Mouse (Mus musculus) forebrain, embryonic 15.5 days (tissue): ENCODE results near the gene 2310011J03Rik. TPM values are rescaled to one million over a fixed set of nuclear protein-coding genes. Genes with fewer than 3 reads are reported as not detected.
A peak's percentile ranks its signal among the peaks of the same experiment; 100 is the strongest.
"Not testable (repeated sequence)": the region's sequence is repeated elsewhere in the genome, so short reads cannot be mapped to it uniquely, and the experiment has no call there.

Experiments used
- ATAC-seq: fragments of 200-750 bp; cut with Nextera tagmentation; replicated peaks from 2 replicates; pipeline ENCODE4 v1.8.0; 2017; ENCODE audit warnings: mild to moderate bottlenecking, moderate TSS enrichment, moderate library complexity
- H3K27ac ChIP-seq: fragments of 300-500 bp; sonication (generic); replicated peaks from 2 replicates; pipeline ENCODE4 v1.5.1; 2015; ENCODE audit warnings: mild to moderate bottlenecking, inconsistent platforms
- H3K27me3 ChIP-seq: fragments of 300-500 bp; sonication (generic); 2 replicates; pipeline ENCODE4 v1.6.1; 2015; ENCODE audit warnings: inconsistent platforms
- H3K36me3 ChIP-seq: fragments of 300-500 bp; sonication (generic); 2 replicates; pipeline ENCODE4 v1.6.1; 2015; ENCODE audit warnings: mild to moderate bottlenecking, inconsistent platforms
- H3K4me1 ChIP-seq: fragments of 300-500 bp; sonication (generic); 2 replicates; pipeline ENCODE4 v1.6.1; 2015; ENCODE audit warnings: inconsistent platforms
- H3K4me2 ChIP-seq: fragments of 300-500 bp; sonication (generic); replicated peaks from 2 replicates; pipeline ENCODE4 v1.6.1; 2015; ENCODE audit warnings: mild to moderate bottlenecking, inconsistent platforms
- H3K4me3 ChIP-seq: fragments of 300-500 bp; sonication (generic); 2 replicates; pipeline ENCODE4 v1.5.1; 2015; ENCODE audit warnings: mild to moderate bottlenecking, inconsistent platforms
- H3K9ac ChIP-seq: fragments of 300-500 bp; sonication (generic); replicated peaks from 2 replicates; pipeline ENCODE4 v1.6.1; 2015; ENCODE audit warnings: mild to moderate bottlenecking, inconsistent platforms
- H3K9me3 ChIP-seq: fragments of 300-500 bp; sonication (generic); 2 replicates; pipeline ENCODE4 v1.6.1; 2016; ENCODE audit warnings: inconsistent platforms
- WGBS: fragments of 180-500 bp; shearing (Covaris S2); methylation state at CpG from one replicate; pipeline ENCODE4 v1.1.7; 2015; ENCODE audit warnings: mixed read lengths; 5-methylcytosine and 5-hydroxymethylcytosine counted together
- polyA plus RNA-seq: library from polyadenylated mRNA; unstranded; fragments of >200 nt; fragmentation: Nextera tagmentation; extraction: Ambion mirVana; gene quantifications from 2 replicates; pipeline ENCODE4 v1.2.1, GENCODE M21; 2015

The 2310011J03Rik gene
- polyA plus RNA-seq, 1 experiment from 2014 or later: 36.9 TPM

DNA sequence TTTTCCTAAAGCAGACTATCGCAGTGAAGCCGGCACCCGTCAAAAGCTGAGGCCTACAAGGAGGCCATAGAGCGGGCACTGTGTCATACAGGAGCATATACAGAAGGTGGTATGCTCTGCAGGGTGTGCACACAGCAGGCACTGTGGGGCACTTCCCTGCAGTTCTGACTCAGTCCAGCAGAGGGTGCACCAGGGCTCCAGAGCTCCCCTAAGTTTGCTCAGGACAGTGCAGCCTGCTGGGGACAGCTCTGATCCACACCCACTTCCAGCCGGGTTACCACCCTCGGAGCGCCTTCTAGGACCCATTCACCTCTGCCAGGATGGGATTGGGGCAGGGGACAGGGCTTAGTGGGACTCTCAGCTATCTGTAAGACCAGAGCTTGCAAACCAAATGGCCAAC, 30.0 kb upstream of the 2310011J03Rik start:
- peak; percentile 84 for ATAC-seq
- Histone ChIP-seq H3K4me3 (no peak overlapping the region), H3K9me3 (no peaks in the 10 kb centered on the region), H3K27ac (no peak overlapping the region), H3K36me3 (no peaks in the 10 kb centered on the region), H3K4me2 (no peak overlapping the region), H3K27me3 (peaks cover 81% of the 10 kb centered on the region), H3K9ac (no peak overlapping the region), H3K4me1 (peaks cover 13% of the 10 kb centered on the region; the same call in 1 of the 2 replicates)
- WGBS: 6% methylated on average over 7 of the region's 7 CpGs

DNA sequence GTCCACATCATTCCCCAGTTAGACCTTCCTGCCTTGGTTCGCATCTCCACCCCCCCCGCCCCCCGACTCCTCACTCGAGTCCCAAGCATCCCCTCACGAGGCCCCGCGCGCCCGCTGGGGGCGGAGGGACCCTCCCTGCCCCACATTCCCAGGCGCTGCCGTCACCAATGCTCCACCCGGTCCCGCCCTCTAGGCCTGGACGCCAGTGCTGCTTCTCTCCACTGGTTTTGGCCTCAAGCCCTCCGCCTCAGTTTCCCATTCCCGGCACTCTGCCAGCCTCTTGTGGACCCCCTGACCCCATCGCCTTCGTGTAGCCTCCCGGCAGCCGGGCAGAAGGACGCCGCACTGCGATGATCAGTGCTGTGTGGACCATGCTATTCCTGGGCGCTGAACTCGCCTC, 28.6 kb upstream of the 2310011J03Rik start:
- no peak overlapping the region for H3K9ac ChIP-seq
- no peaks in the 10 kb centered on the region for H3K36me3 ChIP-seq
- H3K27ac ChIP-seq: no peak overlapping the region
- no peaks in the 10 kb centered on the region for H3K9me3 ChIP-seq
- WGBS: 16% methylated on average over 26 of the region's 26 CpGs
- H3K4me2 ChIP-seq: no peak overlapping the region
- peaks cover 13% of the 10 kb centered on the region; the same call in 1 of the 2 replicates for H3K4me1 ChIP-seq
- ATAC-seq: no peak
- H3K4me3 ChIP-seq: no peak overlapping the region
- H3K27me3 ChIP-seq: peaks cover 86% of the 10 kb centered on the region

DNA sequence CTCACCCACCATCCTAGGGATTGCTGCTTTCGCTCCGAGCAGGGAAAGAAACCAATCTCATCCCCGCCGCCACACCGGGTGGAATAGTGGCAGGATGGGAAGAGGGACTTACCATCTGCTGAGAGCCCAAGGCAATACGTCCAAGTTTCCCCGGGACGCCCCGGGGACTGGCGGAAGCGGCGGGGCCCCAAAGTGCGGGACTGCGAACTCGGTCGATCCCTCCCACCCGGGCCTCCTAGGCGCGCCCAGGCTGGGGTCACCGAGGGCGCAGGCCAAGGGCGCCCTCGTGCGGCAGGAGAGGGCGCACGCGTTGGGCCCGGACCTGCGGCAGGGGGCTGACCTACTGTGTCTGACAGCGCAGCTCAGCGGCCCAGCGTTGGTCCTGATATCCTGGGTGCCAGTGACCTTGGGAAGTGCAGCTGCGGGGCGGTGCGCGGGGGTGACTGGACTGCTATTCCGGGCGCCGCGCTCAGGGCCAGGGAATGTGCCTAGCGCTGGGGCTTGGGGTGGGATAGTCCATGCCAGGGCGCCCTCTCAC, 28.0 kb upstream of the 2310011J03Rik start, which contains the start of gene Adamtsl5:
Adamtsl5 (minus strand) TSS at position 169 of the 538 bp plus-strand sequence.
- Histone ChIP-seq H3K9ac (no peak within 1 kb of the TSS), H3K9me3 (no peaks in the 10 kb centered on the region), H3K36me3 (no peaks in the 10 kb centered on the region), H3K4me1 (peaks cover 18% of the 10 kb centered on the region), H3K27ac (no peak within 1 kb of the TSS), H3K4me3 (peak within 1 kb of the TSS; percentile 6; the same call in 1 of the 2 replicates), H3K4me2 (peak within 1 kb of the TSS; percentile 14; the same call in 1 of the 2 replicates), H3K27me3 (peaks cover 90% of the 10 kb centered on the region)
- no peak for ATAC-seq
- under 1% methylated on average over 40 of the region's 42 CpGs for WGBS

DNA sequence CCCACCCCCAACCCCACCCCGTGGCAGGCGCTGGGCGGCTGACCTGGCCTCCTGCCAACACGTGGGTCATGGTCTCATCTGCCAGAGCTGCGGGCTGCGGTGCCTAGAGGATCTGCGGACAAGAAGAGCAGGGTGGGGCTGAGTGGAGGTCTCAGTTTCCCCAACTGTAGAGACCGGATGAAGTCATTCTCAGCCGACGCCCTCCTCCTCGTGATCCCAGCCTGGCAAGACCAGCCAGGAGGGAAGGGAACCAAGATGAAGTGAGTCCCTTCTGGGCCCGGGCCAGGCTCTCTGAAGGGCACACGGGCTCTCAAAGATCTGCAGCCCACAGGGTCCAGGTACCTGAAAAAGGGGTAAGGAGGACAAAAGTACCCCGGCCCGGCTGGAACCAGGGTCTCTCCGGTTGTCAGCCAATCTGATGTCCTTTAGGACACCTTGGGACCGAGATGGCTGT, 27.2 kb upstream of the 2310011J03Rik start:
- Histone ChIP-seq H3K9ac (no peak overlapping the region), H3K36me3 (no peaks in the 10 kb centered on the region), H3K4me3 (no peak overlapping the region), H3K9me3 (no peaks in the 10 kb centered on the region), H3K27me3 (peaks cover 91% of the 10 kb centered on the region), H3K4me2 (no peak overlapping the region), H3K27ac (no peak overlapping the region), H3K4me1 (peaks cover 26% of the 10 kb centered on the region)
- ATAC-seq: no peak
- WGBS: 13% methylated on average over 17 of the region's 17 CpGs

DNA sequence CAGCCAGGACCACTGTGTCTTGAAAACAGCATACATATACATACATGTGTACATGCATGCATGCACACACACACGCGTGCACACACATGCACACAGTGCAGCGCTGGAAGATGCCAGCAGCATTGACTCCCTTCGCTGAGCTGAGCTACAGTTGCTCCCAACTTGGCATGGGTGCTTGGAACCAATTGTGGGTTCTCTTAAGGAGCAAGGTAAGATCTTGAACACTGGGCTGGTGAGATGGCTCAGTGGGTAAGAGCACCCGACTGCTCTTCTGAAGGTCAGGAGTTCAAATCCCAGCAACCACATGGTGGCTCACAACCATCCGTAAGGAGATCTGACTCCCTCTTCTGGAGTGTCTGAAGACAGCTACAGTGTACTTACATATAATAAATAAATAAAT, 25.6 kb upstream of the 2310011J03Rik start:
- H3K4me2 ChIP-seq: not testable (repeated sequence)

DNA sequence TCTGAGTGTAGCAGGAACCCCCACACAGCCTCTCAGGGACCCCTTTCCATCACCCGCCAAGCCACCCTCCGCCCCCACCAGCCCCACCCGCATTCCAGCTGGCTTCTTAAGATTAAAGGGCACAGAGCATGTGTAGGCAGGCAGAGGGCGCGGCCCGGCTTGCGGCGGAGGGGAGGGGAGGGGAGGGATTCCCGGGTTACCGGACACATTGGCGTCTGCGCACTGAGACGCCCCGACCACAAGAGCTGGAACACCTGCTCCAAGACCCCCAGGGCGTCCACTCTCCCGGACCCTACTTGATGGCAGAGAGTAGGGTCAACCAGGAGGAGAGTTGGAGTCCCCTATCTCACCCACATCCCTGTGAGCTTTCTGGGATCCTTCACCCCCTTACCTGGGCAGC, 24.8 kb upstream of the 2310011J03Rik start:
- H3K4me3 ChIP-seq: no peak overlapping the region
- H3K4me1 ChIP-seq: peaks cover 38% of the 10 kb centered on the region
- H3K27me3 ChIP-seq: peaks cover 96% of the 10 kb centered on the region
- no peak overlapping the region for H3K4me2 ChIP-seq
- no peaks in the 10 kb centered on the region for H3K36me3 ChIP-seq
- H3K27ac ChIP-seq: no peak overlapping the region
- no peak for ATAC-seq
- WGBS: 2% methylated on average over 16 of the region's 16 CpGs
- H3K9me3 ChIP-seq: no peaks in the 10 kb centered on the region
- H3K9ac ChIP-seq: no peak overlapping the region

More for the DNA sequence above, 25.6 kb upstream of the 2310011J03Rik start:
- Histone ChIP-seq H3K27me3 (peaks cover 94% of the 10 kb centered on the region), H3K4me1 (peaks cover 35% of the 10 kb centered on the region)
- 73% methylated on average over 6 of the region's 6 CpGs for WGBS
- H3K36me3 ChIP-seq, ATAC-seq, H3K27ac ChIP-seq, H3K4me3 ChIP-seq, H3K9ac ChIP-seq, H3K9me3 ChIP-seq: not testable (repeated sequence)

DNA sequence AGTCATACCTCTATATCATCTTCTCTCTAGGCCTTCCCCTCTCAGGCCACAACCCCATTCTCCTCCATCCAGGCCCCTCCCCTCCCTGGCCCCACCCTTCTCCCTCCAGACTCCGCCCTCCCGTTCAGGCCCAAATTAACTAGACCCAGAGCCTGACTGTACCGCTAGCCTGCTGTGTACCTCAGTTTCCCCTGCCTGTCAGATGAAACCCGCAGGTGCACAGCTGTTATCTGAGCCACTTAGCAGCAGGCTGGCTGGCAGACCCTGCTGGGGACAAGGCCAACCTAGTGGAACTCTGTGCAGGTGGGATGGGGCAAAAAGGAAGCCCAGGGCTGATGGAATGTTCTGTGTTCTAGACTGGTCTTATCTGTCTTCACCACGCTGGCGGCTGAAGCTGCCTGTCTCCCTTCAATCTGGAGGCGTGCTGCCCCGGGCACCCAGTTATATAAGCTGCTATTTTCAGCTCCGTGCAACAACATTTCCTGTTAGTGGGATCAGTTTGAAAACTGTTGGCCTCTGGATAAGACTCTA, 23.9 kb upstream of the 2310011J03Rik start:
- 40% methylated on average over 9 of the region's 9 CpGs for WGBS
- Histone ChIP-seq H3K9ac (no peak overlapping the region), H3K27me3 (peaks cover 92% of the 10 kb centered on the region), H3K36me3 (no peaks in the 10 kb centered on the region), H3K4me1 (peaks cover 38% of the 10 kb centered on the region), H3K27ac (no peak overlapping the region), H3K4me3 (no peak overlapping the region), H3K4me2 (no peak overlapping the region), H3K9me3 (no peaks in the 10 kb centered on the region)
- no peak for ATAC-seq

DNA sequence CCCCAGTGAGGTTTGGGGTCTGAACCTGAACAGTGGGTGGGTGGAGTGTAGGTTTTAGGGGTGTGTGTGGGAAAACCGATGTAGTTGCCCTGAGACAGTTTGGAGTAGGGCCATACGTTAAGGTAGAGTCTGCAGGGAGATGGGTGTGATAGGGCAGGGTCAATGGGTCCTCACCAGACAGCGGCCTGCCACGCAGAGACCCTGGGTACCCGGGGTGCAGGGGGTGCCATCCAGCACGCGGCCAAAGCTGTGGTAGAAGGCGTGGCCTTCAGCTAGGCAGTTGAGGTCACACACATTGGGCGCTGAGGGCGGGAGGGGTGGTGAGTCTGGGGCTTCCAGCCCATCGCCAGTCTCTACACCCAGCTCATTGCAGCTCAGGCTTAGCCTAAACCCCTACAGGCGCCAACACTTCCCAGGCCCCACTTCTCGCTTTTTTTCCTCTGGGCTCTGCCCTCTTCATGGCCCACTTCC, 23.1 kb upstream of the 2310011J03Rik start:
- 0 out of 2 replicates have a peak, but pooled peaks have one; percentile 4 for ATAC-seq
- no peaks in the 10 kb centered on the region for H3K9me3 ChIP-seq
- peaks cover 34% of the 10 kb centered on the region for H3K4me1 ChIP-seq
- H3K36me3 ChIP-seq: no peaks in the 10 kb centered on the region
- peak overlapping the region; percentile 46 for H3K4me2 ChIP-seq
- no peak overlapping the region for H3K27ac ChIP-seq
- 0 out of 2 replicates have a peak overlapping the region, but pooled peaks have one; percentile 19 for H3K9ac ChIP-seq
- H3K27me3 ChIP-seq: peaks cover 84% of the 10 kb centered on the region
- 27% methylated on average over 13 of the region's 13 CpGs for WGBS
- H3K4me3 ChIP-seq: peak overlapping the region; percentile 36

DNA sequence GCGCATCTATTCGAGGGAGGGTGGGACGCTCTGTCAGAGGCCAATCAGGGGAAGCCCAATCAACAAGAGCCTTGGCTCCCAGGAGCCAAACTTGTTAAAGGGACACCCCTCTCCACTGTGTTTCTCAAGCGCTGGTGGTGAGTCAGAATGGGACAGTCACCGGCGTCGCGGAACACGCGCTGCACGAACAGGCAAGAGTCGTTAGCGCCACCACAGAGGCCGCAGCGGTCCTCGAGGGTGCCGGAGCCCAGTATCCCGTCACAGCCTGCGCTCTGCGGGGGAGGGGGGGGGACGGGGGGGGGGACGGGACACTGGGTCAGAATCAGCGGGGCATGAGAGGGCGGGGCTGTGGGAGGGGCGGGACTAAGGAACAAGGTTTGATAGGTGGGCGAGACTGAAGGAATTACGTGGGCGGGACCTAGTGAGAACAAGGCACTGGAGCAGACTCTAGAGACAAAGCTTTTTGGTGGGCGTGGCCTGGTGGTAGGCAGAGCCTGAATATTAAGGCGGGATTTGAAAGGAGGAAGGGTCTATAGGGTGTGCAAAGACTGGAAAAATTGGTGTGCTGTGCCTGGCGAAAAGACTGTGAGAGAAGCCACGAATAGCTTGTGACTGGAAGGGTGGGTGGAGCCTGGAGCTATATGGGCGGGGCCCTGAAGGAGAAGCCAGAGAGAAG, 22.6 kb upstream of the 2310011J03Rik start:
- peaks cover 30% of the 10 kb centered on the region for H3K4me1 ChIP-seq
- peak; percentile 78 for ATAC-seq
- under 1% methylated on average over 26 of the region's 33 CpGs for WGBS
- peaks cover 79% of the 10 kb centered on the region for H3K27me3 ChIP-seq
- no peaks in the 10 kb centered on the region for H3K9me3 ChIP-seq
- no peak overlapping the region for H3K9ac ChIP-seq
- peak overlapping the region; percentile 46 for H3K4me2 ChIP-seq
- H3K27ac ChIP-seq: no peak overlapping the region
- peak overlapping the region; percentile 36 for H3K4me3 ChIP-seq
- H3K36me3 ChIP-seq: no peaks in the 10 kb centered on the region

DNA sequence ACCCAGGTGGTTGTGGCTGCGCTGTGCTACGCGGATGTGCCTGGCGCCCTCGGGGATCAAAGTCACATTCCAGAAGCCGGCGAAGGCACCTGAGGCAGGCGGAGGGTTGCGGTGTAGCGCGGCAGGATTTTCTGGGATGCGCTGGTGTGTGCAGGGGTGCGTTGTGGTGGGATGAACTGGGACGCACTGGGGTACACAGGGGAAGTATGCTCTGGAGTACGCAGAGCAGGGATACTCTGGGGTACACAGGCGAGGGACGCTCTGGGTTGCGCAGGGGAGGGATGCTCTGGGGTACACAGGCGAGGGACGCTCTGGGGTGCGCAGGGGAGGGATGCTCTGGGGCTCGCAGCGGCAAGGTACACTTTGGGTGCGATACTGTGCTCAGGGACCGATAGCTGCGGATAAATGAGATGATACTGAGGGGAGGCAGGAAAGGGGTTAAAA, 22.0 kb upstream of the 2310011J03Rik start:
- Histone ChIP-seq H3K27me3 (peaks cover 73% of the 10 kb centered on the region), H3K9me3 (no peaks in the 10 kb centered on the region), H3K4me1 (peaks cover 25% of the 10 kb centered on the region), H3K27ac (no peak overlapping the region), H3K4me3 (peak overlapping the region; percentile 36), H3K9ac (no peak overlapping the region), H3K4me2 (peak overlapping the region; percentile 46), H3K36me3 (no peaks in the 10 kb centered on the region)
- under 1% methylated on average over 26 of the region's 26 CpGs for WGBS
- ATAC-seq: peak; percentile 27

DNA sequence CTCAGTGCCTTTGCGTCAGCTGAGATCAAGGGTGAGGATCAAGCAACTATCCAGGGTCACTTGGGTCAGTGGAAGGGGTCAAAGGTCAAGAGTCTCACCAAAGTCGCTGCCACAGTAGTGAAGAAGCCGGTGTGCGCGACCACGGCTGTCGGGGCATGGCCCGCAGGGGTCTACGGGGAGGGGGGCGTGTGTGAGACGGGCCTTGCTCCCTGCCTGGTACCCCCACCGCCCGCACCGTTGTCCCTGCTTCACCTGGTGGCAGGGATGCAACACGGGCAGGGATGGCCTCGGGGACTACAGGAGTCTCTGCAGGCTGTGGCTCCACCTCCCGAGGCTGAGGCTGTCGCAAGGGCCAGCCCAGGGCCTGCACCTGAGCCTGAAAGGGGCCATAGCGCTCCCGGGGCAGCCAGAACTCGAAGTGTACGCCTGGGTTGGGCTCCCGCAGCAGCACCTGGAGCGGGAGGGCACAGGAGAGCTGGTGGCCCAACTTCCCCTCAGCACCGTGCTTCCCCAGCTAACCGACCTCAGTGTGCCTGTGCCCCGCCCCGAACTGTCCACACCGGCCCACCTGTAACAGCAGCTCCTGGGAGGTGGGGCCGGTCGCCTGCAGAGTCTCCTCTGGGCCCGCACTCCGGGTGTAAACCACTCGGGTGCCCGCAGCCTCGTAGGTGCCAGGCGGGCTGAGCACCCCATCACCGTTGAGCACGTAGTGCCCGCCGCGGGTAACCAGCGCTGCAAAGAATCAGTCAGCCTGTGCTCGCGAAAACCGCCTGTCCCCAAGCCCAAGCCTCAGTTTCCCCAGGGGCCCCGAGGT, 21.4 kb upstream of the 2310011J03Rik start:
- 2% methylated on average over 47 of the region's 47 CpGs for WGBS
- Histone ChIP-seq H3K9ac (no peak overlapping the region), H3K9me3 (no peaks in the 10 kb centered on the region), H3K36me3 (no peaks in the 10 kb centered on the region), H3K4me2 (peak overlapping the region; percentile 46), H3K4me1 (peaks cover 25% of the 10 kb centered on the region), H3K4me3 (peak overlapping the region; percentile 36), H3K27me3 (peaks cover 69% of the 10 kb centered on the region), H3K27ac (no peak overlapping the region)
- 0 out of 2 replicates have a peak, but pooled peaks have one; percentile 9 for ATAC-seq
